Mouse (Mus musculus) central nervous system, embryonic 14 days (tissue): Measurements from ENCODE around the gene Cdc14b. TPM values are rescaled to one million over a fixed set of nuclear protein-coding genes. Genes with fewer than 3 reads are reported as not detected.

Experiments
- polyA plus RNA-seq: library from polyadenylated mRNA; depleted of rRNA; stranded (reverse); fragments of >200 nt; gene quantifications from 2 replicates; pipeline ENCODE4 v1.2.3, GENCODE M21; 2012; rRNA removed

Gene Cdc14b
- 6.5 and 8.0 TPM in 2 replicates for polyA plus RNA-seq

DNA sequence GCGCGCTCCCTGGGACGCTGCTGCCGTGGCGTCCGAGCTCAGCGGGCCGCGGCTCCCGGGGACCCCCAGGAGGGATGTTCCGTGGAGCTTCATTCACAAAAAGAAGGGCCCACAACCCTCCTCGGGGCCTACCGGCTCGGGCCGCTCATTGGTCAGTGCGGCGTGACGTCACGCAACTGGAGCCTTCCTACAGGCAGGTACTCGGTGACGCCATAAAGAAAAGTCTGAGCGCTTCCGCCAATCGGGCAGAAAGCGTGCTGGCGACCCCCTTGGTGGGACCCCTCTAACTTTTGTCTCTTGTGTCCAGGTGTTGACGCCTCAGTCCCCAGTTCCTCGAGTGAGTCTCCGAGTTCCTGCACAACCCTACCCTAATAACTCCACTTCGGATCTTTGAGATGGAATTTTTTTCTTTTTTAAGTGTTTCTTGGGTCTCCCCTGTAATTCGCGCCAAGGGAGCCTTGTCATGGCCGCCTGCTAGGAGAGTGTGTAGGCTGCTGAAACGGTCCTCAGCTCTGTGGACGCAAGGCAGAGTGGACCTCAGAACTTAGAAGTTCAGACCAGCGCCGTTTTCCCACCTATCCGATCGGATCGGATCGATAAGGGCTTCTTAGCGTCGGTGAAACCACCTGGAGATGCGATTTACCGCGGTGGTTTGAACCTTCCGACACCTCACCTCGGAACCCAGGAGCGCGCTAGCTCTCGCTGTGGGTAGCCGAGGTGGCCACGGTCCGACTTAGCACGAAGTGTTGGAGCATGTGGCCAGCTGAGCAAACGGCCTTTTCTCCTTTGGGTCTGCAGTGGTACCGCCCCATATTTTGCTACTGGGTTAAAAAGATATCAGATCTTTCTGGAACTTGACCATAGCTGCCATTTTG, at the start of gene Cdc14b:
Cdc14b (minus strand) TSS at position 412 of the 875 bp plus-strand sequence.

DNA sequence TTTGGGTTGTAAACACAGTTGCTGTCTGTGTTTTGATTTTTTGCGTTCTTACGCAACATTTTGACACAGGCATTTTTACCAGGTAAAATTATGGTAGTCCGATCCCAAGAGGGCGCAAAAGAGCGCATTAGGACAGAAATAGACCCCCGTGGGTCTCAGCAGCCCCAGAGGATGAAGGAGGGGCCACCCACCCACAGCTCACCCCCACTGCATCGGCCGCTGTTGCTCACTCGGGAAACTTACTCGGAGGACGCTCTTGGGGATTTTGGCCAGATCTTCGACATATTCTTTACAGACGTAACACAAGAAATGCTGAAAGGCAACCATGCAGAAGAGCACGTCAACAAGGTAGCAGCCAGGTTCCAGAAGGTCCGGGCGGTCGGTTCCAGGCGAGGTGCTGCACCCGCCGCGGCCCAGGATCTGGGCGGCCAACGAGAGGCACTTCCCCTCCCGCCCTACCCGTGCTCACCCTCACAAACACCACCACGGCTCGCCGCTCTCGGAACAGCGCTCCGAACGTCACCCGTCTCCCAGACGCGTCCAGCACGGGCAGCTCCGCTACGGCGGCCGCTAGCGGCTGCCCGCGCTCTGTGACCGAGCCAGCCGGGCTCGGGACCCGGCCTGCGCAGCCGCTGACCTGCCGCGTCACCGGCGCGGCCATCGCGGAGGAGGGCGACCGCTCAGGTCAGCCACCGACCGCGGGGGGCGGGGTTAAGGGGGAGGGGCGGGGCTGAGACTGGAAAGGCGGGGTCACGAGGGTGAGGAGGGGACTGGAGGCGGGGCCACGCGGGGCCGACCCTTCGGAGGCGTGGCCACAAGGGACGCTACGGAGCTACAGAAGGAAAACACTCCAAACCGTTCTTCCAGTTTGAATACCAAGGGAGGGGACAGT, 37.2 kb upstream of the Cdc14b start, which contains the start of gene Aaed1:
Aaed1 (minus strand) TSS at position 687 of the 892 bp plus-strand sequence.

DNA sequence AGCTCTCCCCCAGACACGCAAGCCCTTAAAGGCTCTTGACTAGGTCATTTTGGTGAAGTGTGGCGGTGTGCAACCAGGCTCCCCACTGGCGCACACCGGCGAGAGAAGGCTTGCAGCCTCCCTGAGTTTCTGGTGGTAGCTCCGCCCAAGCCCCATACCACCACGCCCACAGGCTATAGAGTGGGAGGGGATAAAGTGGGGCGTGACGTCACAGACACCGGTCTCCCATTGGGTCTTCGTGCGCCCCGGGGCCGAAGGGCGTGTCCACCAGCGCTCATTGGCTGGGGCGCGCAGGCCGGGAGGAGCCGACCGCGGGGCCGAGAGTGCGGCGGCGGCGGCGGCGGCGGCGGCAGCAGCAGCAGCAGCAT, 113.6 kb downstream of the Cdc14b start, which contains the start of gene Habp4:
Habp4 (plus strand) TSS at position 277 of the 368 bp plus-strand sequence.

DNA sequence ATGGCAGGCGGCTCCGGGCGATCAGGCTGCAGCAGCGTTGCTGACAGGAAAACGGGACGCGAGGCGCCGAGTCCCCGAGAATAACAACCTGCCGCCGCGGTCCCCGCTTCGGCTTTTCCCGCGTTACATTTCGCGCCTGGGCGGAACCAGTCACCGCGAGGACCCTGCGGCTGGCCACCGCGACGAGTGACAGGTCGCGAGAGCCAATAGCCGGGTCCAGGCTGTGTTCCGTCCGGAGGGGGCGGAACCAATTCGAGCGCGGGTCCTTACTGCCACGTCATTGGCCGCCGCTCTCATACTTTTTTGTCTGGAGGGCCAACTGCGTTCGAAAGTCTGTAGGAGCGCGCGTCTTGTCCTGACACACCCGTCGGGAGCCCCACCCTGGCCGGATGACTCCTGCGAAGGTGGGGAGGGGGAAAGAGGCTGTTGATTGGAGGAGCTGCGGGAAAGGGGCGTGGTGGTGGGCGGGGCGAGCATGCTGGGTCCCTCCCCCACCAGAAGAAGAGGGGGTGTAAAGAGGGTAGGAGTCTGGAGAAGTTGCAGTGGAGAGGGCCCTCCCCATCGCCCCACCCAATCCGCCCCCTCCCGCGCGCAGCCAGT, 121.9 kb downstream of the Cdc14b start, which contains the start of gene Zfp367:
Zfp367 (minus strand) TSS at position 120 of the 600 bp plus-strand sequence.

Other genes starting within 250 kb of the Cdc14b start
- gene Hsd17b3, start 186.1 kb downstream of the Cdc14b start, polyA plus RNA-seq, result 0.10 and 0.23 TPM in 2 replicates
- gene Slc35d2, start 145.9 kb downstream of the Cdc14b start, polyA plus RNA-seq, result 1.4 and 3.1 TPM in 2 replicates
- 12.5 and 14.2 TPM in 2 replicates for gene Zfp367, start 122.1 kb downstream of the Cdc14b start, polyA plus RNA-seq
- 32.6 and 37.6 TPM in 2 replicates for gene Habp4, start 113.5 kb downstream of the Cdc14b start, polyA plus RNA-seq
- 5.7 and 7.9 TPM in 2 replicates for gene Aaed1, start 37.4 kb upstream of the Cdc14b start, polyA plus RNA-seq
- gene Ctsl, start 95.6 kb upstream of the Cdc14b start, polyA plus RNA-seq, result 98.2 and 119 TPM in 2 replicates
- 20.5 and 20.6 TPM in 2 replicates for gene Cdk20, start 157.0 kb upstream of the Cdc14b start, polyA plus RNA-seq
- not detected in 2 replicates for gene Fam240b, start 222.5 kb upstream of the Cdc14b start, polyA plus RNA-seq